Mouse (Mus musculus) limb, embryonic 15.5 days (tissue): ENCODE results near the gene Stk39. TPM values are rescaled to one million over a fixed set of nuclear protein-coding genes. Genes with fewer than 3 reads are reported as not detected.

Source experiments
- ATAC-seq: fragments of 200-750 bp; cut with Nextera tagmentation; 2 replicates; pipeline ENCODE4 v1.8.0; 2017; ENCODE audit warnings: low read depth, moderate TSS enrichment; ENCODE audit not compliant: insufficient number of reproducible peaks, low FRiP score, low TSS enrichment
- H3K27ac ChIP-seq: fragments of 300-500 bp; sonication (generic); 2 replicates; pipeline ENCODE4 v1.5.1; 2015; ENCODE audit warnings: moderate library complexity, mild to moderate bottlenecking, inconsistent platforms
- H3K27me3 ChIP-seq: fragments of 300-500 bp; sonication (generic); 2 replicates; pipeline ENCODE4 v1.6.1; 2015; ENCODE audit warnings: inconsistent platforms
- H3K36me3 ChIP-seq: fragments of 300-500 bp; sonication (generic); 2 replicates; pipeline ENCODE4 v1.6.1; 2015; ENCODE audit warnings: inconsistent platforms
- H3K4me1 ChIP-seq: fragments of 300-500 bp; sonication (generic); 2 replicates; pipeline ENCODE4 v1.6.1; 2015; ENCODE audit warnings: inconsistent platforms
- H3K4me2 ChIP-seq: fragments of 300-500 bp; sonication (generic); 2 replicates; pipeline ENCODE4 v1.6.1; 2015; ENCODE audit warnings: mild to moderate bottlenecking, inconsistent platforms
- H3K4me3 ChIP-seq: fragments of 300-500 bp; sonication (generic); 2 replicates; pipeline ENCODE4 v1.5.1; 2015; ENCODE audit warnings: mild to moderate bottlenecking, inconsistent platforms
- H3K9ac ChIP-seq: fragments of 300-500 bp; sonication (generic); 2 replicates; pipeline ENCODE4 v1.6.1; 2015; ENCODE audit warnings: inconsistent platforms
- H3K9me3 ChIP-seq: fragments of 300-500 bp; sonication (generic); 2 replicates; pipeline ENCODE4 v1.6.1; 2016; ENCODE audit warnings: inconsistent platforms
- WGBS: fragments of 180-500 bp; shearing (Covaris S2); methylation state at CpG from one replicate; pipeline ENCODE4 v1.1.7; 2015; 5-methylcytosine and 5-hydroxymethylcytosine counted together
- polyA plus RNA-seq: library from polyadenylated mRNA; unstranded; fragments of >200 nt; fragmentation: Nextera tagmentation; extraction: Ambion mirVana; gene quantifications from 2 replicates; pipeline ENCODE4 v1.2.1, GENCODE M21; 2015

Stk39 gene
- polyA plus RNA-seq, 1 experiment from 2014 or later = 14.0 TPM

- H3K27me3 ChIP-seq = no peaks in the 10 kb centered on the region
Observed at GRCm38 (mm10) chr2:68387824-68388582, 84.1 kb downstream of the Stk39 start.

GRCm38 (mm10) chr2:68386313-68386863, 85.7 kb downstream of the Stk39 start:
- Histone ChIP-seq H3K9ac (no peak overlapping the region), H3K27me3 (no peaks in the 10 kb centered on the region), H3K27ac (no peak overlapping the region), H3K4me3 (no peak overlapping the region), H3K4me1 (0 out of 2 replicates have a peak, but pooled peaks cover 4% of the 10 kb centered on the region), H3K4me2 (no peak overlapping the region), H3K36me3 (no peaks in the 10 kb centered on the region), H3K9me3 (no peaks in the 10 kb centered on the region)
- ATAC-seq = no peak
- WGBS = 68% methylated on average over 10 of the region's 10 CpGs

More at GRCm38 (mm10) chr2:68387824-68388582, 84.1 kb downstream of the Stk39 start:
- Histone ChIP-seq H3K9me3 (no peaks in the 10 kb centered on the region), H3K4me3 (no peak overlapping the region), H3K36me3 (no peaks in the 10 kb centered on the region), H3K27ac (no peak overlapping the region), H3K9ac (no peak overlapping the region), H3K4me1 (no peaks in the 10 kb centered on the region), H3K4me2 (no peak overlapping the region)
- 61% methylated on average over 14 of the region's 14 CpGs for WGBS
- ATAC-seq = no peak

- Histone ChIP-seq H3K4me2 (no peak overlapping the region), H3K36me3 (no peaks in the 10 kb centered on the region), H3K9me3 (no peaks in the 10 kb centered on the region), H3K4me1 (0 out of 2 replicates have a peak, but pooled peaks cover 4% of the 10 kb centered on the region), H3K27me3 (no peaks in the 10 kb centered on the region), H3K4me3 (no peak overlapping the region), H3K9ac (no peak overlapping the region), H3K27ac (peak overlapping the region; percentile 38; the same call in 1 of the 2 replicates)
- 73% methylated on average over 9 of the region's 9 CpGs for WGBS
- ATAC-seq = peak; percentile 17; the same call in 1 of the 2 replicates
Observed at GRCm38 (mm10) chr2:68385654-68386312, 86.3 kb downstream of the Stk39 start.

DNA sequence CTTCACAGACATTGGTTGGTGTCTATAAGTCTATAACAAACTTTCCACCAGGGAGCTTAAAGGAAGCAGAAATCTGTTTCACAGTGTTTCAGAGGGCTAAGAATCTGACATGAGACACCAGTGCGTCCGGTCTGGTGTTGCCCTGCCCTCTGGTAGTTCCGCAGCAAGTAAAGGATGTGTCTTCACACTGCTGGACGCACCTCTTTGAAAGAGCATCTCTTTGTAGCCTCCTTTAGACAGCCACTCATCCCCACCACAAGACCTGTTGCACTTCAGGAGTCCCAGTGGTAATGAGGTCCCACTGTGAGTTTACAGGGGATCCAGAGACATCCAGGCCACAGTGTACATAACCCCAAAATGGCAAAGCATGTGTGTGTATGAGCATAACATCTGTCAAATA, 88.1 kb downstream of the Stk39 start:
- no peak overlapping the region for H3K27ac ChIP-seq
- WGBS = 87% methylated on average over 4 of the region's 4 CpGs

DNA sequence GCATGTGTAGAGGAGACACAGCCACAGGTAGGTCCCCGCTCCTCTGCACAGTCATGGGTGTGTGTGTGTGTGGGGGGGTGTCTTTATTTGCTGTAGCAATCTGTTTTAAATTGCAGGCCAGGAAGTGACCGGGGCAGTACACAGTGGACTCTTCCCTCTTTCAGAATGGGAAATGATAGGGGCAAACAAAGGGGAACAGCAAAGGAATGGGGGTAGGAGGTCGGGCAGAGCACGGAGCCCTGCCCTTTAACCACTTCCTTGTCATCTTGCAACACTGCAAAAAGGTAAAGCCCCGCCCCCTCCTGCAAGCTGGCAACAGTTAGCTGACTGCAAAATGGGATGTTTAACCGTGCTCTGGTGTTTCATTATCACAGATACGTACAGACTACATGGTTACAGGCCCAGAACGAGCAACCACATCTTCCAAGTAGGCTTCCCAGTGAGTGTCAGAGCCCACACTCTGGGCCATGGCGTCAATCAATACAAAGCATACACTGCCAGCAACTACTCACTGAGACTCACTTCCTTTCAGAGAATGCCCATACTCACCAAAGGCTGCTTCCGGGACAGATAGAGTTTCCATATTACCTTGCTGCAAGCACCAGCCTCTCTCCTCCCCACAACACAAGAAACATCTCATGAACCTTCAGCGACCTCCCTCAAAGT, 89.5 kb downstream of the Stk39 start:
- Histone ChIP-seq H3K36me3 (no peaks in the 10 kb centered on the region; the same call in 1 of the 2 replicates), H3K27me3 (no peaks in the 10 kb centered on the region), H3K27ac (no peak overlapping the region), H3K9me3 (no peaks in the 10 kb centered on the region), H3K4me2 (no peak overlapping the region), H3K9ac (no peak overlapping the region), H3K4me1 (peaks cover 8% of the 10 kb centered on the region; the same call in 1 of the 2 replicates), H3K4me3 (no peak overlapping the region)
- ATAC-seq = peak; percentile 11; the same call in 1 of the 2 replicates
- 57% methylated on average over 11 of the region's 11 CpGs for WGBS

More for the DNA sequence above, 88.1 kb downstream of the Stk39 start:
- H3K4me1 ChIP-seq = peaks cover 8% of the 10 kb centered on the region; the same call in 1 of the 2 replicates
- H3K9me3 ChIP-seq = no peaks in the 10 kb centered on the region
- H3K9ac ChIP-seq = no peak overlapping the region
- no peaks in the 10 kb centered on the region for H3K36me3 ChIP-seq
- no peak overlapping the region for H3K4me3 ChIP-seq
- no peak for ATAC-seq
- no peak overlapping the region for H3K4me2 ChIP-seq
- no peaks in the 10 kb centered on the region for H3K27me3 ChIP-seq

GRCm38 (mm10) chr2:68381881-68382280, 90.2 kb downstream of the Stk39 start:
- H3K4me1 ChIP-seq = peaks cover 8% of the 10 kb centered on the region; the same call in 1 of the 2 replicates
- H3K4me2 ChIP-seq = no peak overlapping the region
- no peak for ATAC-seq
- H3K27ac ChIP-seq = no peak overlapping the region
- no peaks in the 10 kb centered on the region; the same call in 1 of the 2 replicates for H3K36me3 ChIP-seq
- H3K9me3 ChIP-seq = no peaks in the 10 kb centered on the region
- no peaks in the 10 kb centered on the region for H3K27me3 ChIP-seq
- H3K9ac ChIP-seq = no peak overlapping the region
- H3K4me3 ChIP-seq = no peak overlapping the region
- 77% methylated on average over 4 of the region's 4 CpGs for WGBS

DNA sequence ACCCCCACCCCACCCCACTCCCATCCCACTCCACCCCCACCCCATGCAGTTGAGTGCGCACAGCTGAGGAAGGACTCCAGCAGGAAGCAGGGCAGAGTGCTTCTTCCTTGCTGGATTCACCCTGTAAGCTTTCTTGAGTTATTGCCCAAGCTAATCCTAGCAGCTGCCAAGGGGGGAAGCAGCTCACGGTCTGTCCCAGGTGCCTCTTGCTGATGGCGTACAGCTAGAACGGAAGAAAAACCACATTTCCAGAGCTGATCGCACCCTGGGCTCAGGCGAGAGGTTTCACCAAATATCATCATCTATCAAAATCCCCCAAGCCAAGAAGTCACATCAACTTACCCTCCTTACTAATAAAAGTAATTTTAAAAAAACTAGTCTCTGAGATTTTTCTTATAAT, 90.9 kb downstream of the Stk39 start:
- Histone ChIP-seq H3K4me3 (no peak overlapping the region), H3K4me2 (no peak overlapping the region), H3K27ac (no peak overlapping the region), H3K9me3 (no peaks in the 10 kb centered on the region), H3K27me3 (no peaks in the 10 kb centered on the region), H3K36me3 (no peaks in the 10 kb centered on the region; the same call in 1 of the 2 replicates), H3K9ac (no peak overlapping the region), H3K4me1 (peaks cover 8% of the 10 kb centered on the region; the same call in 1 of the 2 replicates)
- WGBS = 46% methylated on average over 6 of the region's 6 CpGs
- no peak for ATAC-seq

GRCm38 (mm10) chr2:68379631-68380030, 92.4 kb downstream of the Stk39 start:
- no peak for ATAC-seq
- 47% methylated on average over 11 of the region's 11 CpGs for WGBS
- no peaks in the 10 kb centered on the region for H3K27me3 ChIP-seq
- no peak overlapping the region for H3K9ac ChIP-seq
- H3K4me3 ChIP-seq = no peak overlapping the region
- no peak overlapping the region for H3K4me2 ChIP-seq
- no peak overlapping the region for H3K27ac ChIP-seq
- H3K9me3 ChIP-seq = no peaks in the 10 kb centered on the region
- H3K36me3 ChIP-seq = no peaks in the 10 kb centered on the region; the same call in 1 of the 2 replicates
- peaks cover 8% of the 10 kb centered on the region; the same call in 1 of the 2 replicates for H3K4me1 ChIP-seq

GRCm38 (mm10) chr2:68378319-68378718, 93.7 kb downstream of the Stk39 start:
- Histone ChIP-seq H3K9me3 (no peaks in the 10 kb centered on the region), H3K36me3 (no peaks in the 10 kb centered on the region; the same call in 1 of the 2 replicates), H3K27me3 (no peaks in the 10 kb centered on the region), H3K4me3 (no peak overlapping the region), H3K27ac (no peak overlapping the region), H3K4me1 (peaks cover 8% of the 10 kb centered on the region; the same call in 1 of the 2 replicates), H3K4me2 (no peak overlapping the region), H3K9ac (no peak overlapping the region)
- no peak for ATAC-seq
- WGBS = 86% methylated on average over 8 of the region's 8 CpGs

DNA sequence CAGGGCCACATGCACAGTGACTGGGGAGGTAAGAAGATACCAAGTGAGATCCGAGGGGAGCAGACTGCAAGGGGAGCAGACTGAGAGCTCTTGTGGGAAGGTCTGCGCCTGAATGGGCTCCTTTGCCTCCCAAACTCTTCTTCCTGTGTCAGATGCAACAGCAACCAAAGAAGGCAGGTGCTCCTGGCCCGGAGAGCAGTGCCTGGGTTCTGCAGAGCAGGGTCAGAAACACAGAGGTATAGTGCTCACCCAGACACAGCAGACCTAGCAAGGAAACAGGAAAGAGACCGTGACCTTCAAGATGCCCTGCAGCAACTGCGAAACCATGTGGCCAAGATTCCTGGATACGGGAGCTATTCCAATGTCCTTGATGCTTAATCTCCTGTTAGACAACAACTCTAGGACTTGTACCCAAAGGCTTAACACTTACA, 94.8 kb downstream of the Stk39 start:
- Histone ChIP-seq H3K4me1 (peaks cover 4% of the 10 kb centered on the region; the same call in 1 of the 2 replicates), H3K4me3 (no peak overlapping the region), H3K36me3 (no peaks in the 10 kb centered on the region; the same call in 1 of the 2 replicates), H3K9ac (no peak overlapping the region), H3K4me2 (no peak overlapping the region), H3K27ac (no peak overlapping the region), H3K9me3 (no peaks in the 10 kb centered on the region), H3K27me3 (no peaks in the 10 kb centered on the region)
- no peak for ATAC-seq
- 75% methylated on average over 6 of the region's 6 CpGs for WGBS

DNA sequence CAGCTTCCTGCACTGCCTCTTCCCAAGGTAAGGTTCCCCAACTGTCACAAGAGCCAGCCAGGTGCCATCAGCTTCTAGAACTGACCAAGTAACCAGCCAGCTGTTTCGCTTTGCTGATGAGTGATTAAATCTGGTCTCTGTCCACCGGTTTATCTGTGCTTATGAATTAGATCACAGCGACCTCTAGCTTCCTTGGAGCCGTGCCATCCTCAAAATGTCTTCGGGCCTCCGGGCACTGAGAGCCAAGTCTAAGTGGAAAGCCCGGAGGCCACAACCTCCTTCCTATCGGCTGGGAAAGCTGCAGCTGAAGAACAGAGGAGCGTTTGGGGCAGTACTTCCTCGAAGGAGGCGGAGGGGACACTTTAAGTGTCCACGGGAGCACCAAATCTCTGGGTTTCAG, 95.4 kb downstream of the Stk39 start:
- no peak for ATAC-seq
- Histone ChIP-seq H3K4me2 (no peak overlapping the region), H3K9me3 (no peaks in the 10 kb centered on the region), H3K4me1 (peaks cover 4% of the 10 kb centered on the region; the same call in 1 of the 2 replicates), H3K36me3 (no peaks in the 10 kb centered on the region; the same call in 1 of the 2 replicates), H3K9ac (no peak overlapping the region), H3K27me3 (no peaks in the 10 kb centered on the region), H3K27ac (no peak overlapping the region), H3K4me3 (no peak overlapping the region)
- WGBS = 80% methylated on average over 12 of the region's 12 CpGs
